Comparison of ENCODE assay signal across 11 mouse cellular contexts in the genomic region with DNA sequence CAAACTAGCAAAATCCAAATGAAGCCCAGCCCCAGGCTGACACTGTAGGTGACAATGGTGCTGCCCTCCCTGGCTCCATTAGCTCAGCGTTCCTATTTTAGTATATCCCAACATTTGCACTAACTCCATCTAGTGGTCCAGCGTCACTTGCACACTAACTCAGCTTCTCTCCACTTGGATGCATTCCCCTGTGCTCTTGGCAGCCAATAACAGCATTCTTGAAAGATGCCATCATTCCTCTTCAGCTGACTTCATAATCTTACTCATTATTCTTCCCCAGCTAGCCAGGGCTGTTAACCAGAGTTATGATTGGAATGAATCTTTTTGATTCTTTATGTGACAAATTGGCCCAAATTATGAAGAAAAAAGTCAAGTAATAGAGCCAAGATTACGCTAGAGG. TPM values are rescaled to one million over a fixed set of nuclear protein-coding genes. Genes with fewer than 3 reads are reported as not detected.
DNase-seq lines count a peak whose midpoint lies in the region; ATAC-seq and TF ChIP-seq lines count a peak whose summit lies in the region.
"Had no signal": no experiment of that assay in that cellular context is flagged by ENCODE, and none has a peak within 500 bp of the region (broad histone marks: within the 10 kb centered on the region; RNA-seq: fewer than 3 reads in every experiment).

No protein-coding gene starts in this region.

- no peaks in the 10 kb centered on the region; the same call in 1 of the 2 replicates for H3K9me3 ChIP-seq in heart, postnatal 0 days (replicated peaks; ENCODE audit: control insufficient read depth, low read length)
- H3K9me3 ChIP-seq in hindbrain, embryonic 12.5 days (replicated peaks): no peaks in the 10 kb centered on the region
- H3K9me3 ChIP-seq: hindbrain, embryonic 15.5 days; neural tube, embryonic 13.5 days had no signal

- TF ChIP-seq POLR2A in kidney, adult 2 months (IDR thresholded peaks at IDR 0.05; ENCODE audit: low read depth, low read length): no peak
- no peak for TF ChIP-seq POLR2A in embryonic fibroblast, embryonic 13.5 days (IDR thresholded peaks at IDR 0.05; ENCODE audit: low read depth, low read length)

- TF ChIP-seq CTCF in kidney, adult 2 months (conservative IDR thresholded peaks at IDR 0.05; ENCODE audit: insufficient read depth, insufficient read length, low read depth, low read length): no peak
- no peak for TF ChIP-seq CTCF in embryonic fibroblast, embryonic 13.5 days (IDR thresholded peaks at IDR 0.05; ENCODE audit: borderline replicate concordance, insufficient read depth, low read length)
- TF ChIP-seq CTCF in heart, postnatal 0 days (IDR thresholded peaks at IDR 0.05; ENCODE audit: low read depth): peak; percentile 39

- no peak overlapping the region for H3K4me2 ChIP-seq in heart, postnatal 0 days (ENCODE audit: low read depth, low read length)
- no peak overlapping the region for H3K4me2 ChIP-seq in hindbrain, embryonic 12.5 days (replicated peaks)
- H3K4me2 ChIP-seq: hindbrain, embryonic 15.5 days; neural tube, embryonic 13.5 days had no signal

- ATAC-seq in heart, postnatal 0 days (ENCODE audit: insufficient read depth, low read depth): peak; percentile 79
- no peak for ATAC-seq in hindbrain, embryonic 12.5 days (ENCODE audit: low FRiP score)

- H3K27me3 ChIP-seq in kidney, adult 2 months (replicated peaks; ENCODE audit: control insufficient read depth, insufficient read depth, low read length): no peaks in the 10 kb centered on the region
- H3K27me3 ChIP-seq in heart, postnatal 0 days (ENCODE audit: control insufficient read depth, insufficient read depth, low read length): no peaks in the 10 kb centered on the region
- no peaks in the 10 kb centered on the region for H3K27me3 ChIP-seq in hindbrain, embryonic 12.5 days
- H3K27me3 ChIP-seq: hindbrain, embryonic 15.5 days; neural tube, embryonic 13.5 days had no signal

- 71% methylated on average over 3 of the region's 3 CpGs for WGBS in kidney, adult 2 months
- 47% methylated on average over 3 of the region's 3 CpGs for WGBS in heart, postnatal 0 days
- 88% methylated on average over 3 of the region's 3 CpGs for WGBS in hindbrain, embryonic 12.5 days

- DNase-seq in kidney, adult 2 months: peak; percentile 31
- DNase-seq in kidney, adult 18-20 months: no peak
- peak; percentile 85 for DNase-seq in heart, postnatal 0 days (ENCODE audit: low spot score)
- peak; percentile 69 for DNase-seq in lung, postnatal 10 days
- DNase-seq in frontal cortex, adult 2 months (ENCODE audit: extremely low spot score in 1 of 2, low spot score in 1 of 2): no peak
- DNase-seq: cerebellum, adult 18-20 months; thymus, postnatal 14 days had no signal

- H3K4me1 ChIP-seq in kidney, adult 2 months (ENCODE audit: control insufficient read depth, insufficient read depth, low read length): no peaks in the 10 kb centered on the region
- peaks cover 2% of the 10 kb centered on the region; the same call in 1 of the 2 replicates for H3K4me1 ChIP-seq in embryonic fibroblast, embryonic 13.5 days (ENCODE audit: control insufficient read depth, insufficient read depth, low read length)
- peaks cover 12% of the 10 kb centered on the region for H3K4me1 ChIP-seq in heart, postnatal 0 days (ENCODE audit: control insufficient read depth, insufficient read depth)
- no peaks in the 10 kb centered on the region for H3K4me1 ChIP-seq in hindbrain, embryonic 12.5 days
- H3K4me1 ChIP-seq: hindbrain, embryonic 15.5 days; neural tube, embryonic 13.5 days had no signal

- TF ChIP-seq EP300 in heart, postnatal 0 days (IDR thresholded peaks at IDR 0.05; ENCODE audit: low read depth): peak; percentile 57; the same call in 1 of the 2 replicates

- no peak overlapping the region for H3K9ac ChIP-seq in heart, postnatal 0 days (replicated peaks; ENCODE audit: low read depth, low read length)
- H3K9ac ChIP-seq in hindbrain, embryonic 12.5 days: no peak overlapping the region
- H3K9ac ChIP-seq: hindbrain, embryonic 15.5 days; neural tube, embryonic 13.5 days had no signal

- no peak overlapping the region for H3K4me3 ChIP-seq in kidney, adult 2 months (ENCODE audit: insufficient read depth, low read depth, low read length)
- H3K4me3 ChIP-seq in embryonic fibroblast, embryonic 13.5 days (ENCODE audit: insufficient read depth, low read length): no peak overlapping the region
- H3K4me3 ChIP-seq in heart, postnatal 0 days (ENCODE audit: low read depth, low read length): no peak overlapping the region
- H3K4me3 ChIP-seq in hindbrain, embryonic 12.5 days: no peak overlapping the region
- H3K4me3 ChIP-seq: hindbrain, embryonic 15.5 days; neural tube, embryonic 13.5 days had no signal

- H3K36me3 ChIP-seq in kidney, adult 2 months (ENCODE audit: control insufficient read depth, insufficient read depth, low read length): no peaks in the 10 kb centered on the region
- H3K36me3 ChIP-seq in heart, postnatal 0 days (replicated peaks; ENCODE audit: control insufficient read depth, insufficient read depth, low read length): peaks cover 24% of the 10 kb centered on the region
- no peaks in the 10 kb centered on the region for H3K36me3 ChIP-seq in hindbrain, embryonic 12.5 days
- H3K36me3 ChIP-seq: hindbrain, embryonic 15.5 days; neural tube, embryonic 13.5 days had no signal

- H3K27ac ChIP-seq in kidney, adult 2 months (ENCODE audit: insufficient read depth, low read depth, low read length): no peak overlapping the region
- H3K27ac ChIP-seq in embryonic fibroblast, embryonic 13.5 days (ENCODE audit: insufficient read depth, low read length): peak overlapping the region; percentile 70; the same call in 1 of the 2 replicates
- H3K27ac ChIP-seq in heart, postnatal 0 days (ENCODE audit: low read depth): peak overlapping the region; percentile 52
- no peak overlapping the region for H3K27ac ChIP-seq in hindbrain, embryonic 12.5 days
- H3K27ac ChIP-seq: hindbrain, embryonic 15.5 days; neural tube, embryonic 13.5 days had no signal

RNA-seq across cellular contexts. Expression of a gene that starts 40.0 kb away (rescaled TPM):
- polyA plus RNA-seq in kidney, adult 2 months (2012; rRNA removed): 2.6 and 3.6 TPM in 2 replicates
- 4.6 and 6.4 TPM in 2 replicates for polyA plus RNA-seq in embryonic fibroblast, embryonic 13.5 days (2011; ENCODE audit: insufficient read length, low read depth, missing spikeins)
- total RNA-seq in heart, postnatal 0 days (2014; rRNA removed; ENCODE audit: low replicate concordance): 7.0 and 8.3 TPM in 2 replicates
- 39.5 and 43.7 TPM in 2 replicates for polyA plus RNA-seq in heart, postnatal 0 days (2015; fragmentation: Nextera tagmentation; extraction: Ambion mirVana)
- polyA plus RNA-seq in hindbrain, embryonic 12.5 days (2016; fragmentation: Nextera tagmentation; extraction: Ambion mirVana): 27.2 and 29.4 TPM in 2 replicates
- 6.5 and 7.1 TPM in 2 replicates for polyA plus RNA-seq in frontal cortex, adult 2 months (2012; rRNA removed)

RNA-seq across cellular contexts. Expression of a gene that starts 40.2 kb away (rescaled TPM):
- 2.2 and 3.1 TPM in 2 replicates for polyA plus RNA-seq in kidney, adult 2 months (2012; rRNA removed)
- 2.0 and 2.7 TPM in 2 replicates for polyA plus RNA-seq in embryonic fibroblast, embryonic 13.5 days (2011; ENCODE audit: insufficient read length, low read depth, missing spikeins)
- total RNA-seq in heart, postnatal 0 days (2014; rRNA removed; ENCODE audit: low replicate concordance): 2.4 and 7.9 TPM in 2 replicates
- 7.8 and 10.9 TPM in 2 replicates for polyA plus RNA-seq in heart, postnatal 0 days (2015; fragmentation: Nextera tagmentation; extraction: Ambion mirVana)
- polyA plus RNA-seq in hindbrain, embryonic 12.5 days (2016; fragmentation: Nextera tagmentation; extraction: Ambion mirVana): 80.4 and 90.0 TPM in 2 replicates
- polyA plus RNA-seq in frontal cortex, adult 2 months (2012; rRNA removed): 48.6 and 55.4 TPM in 2 replicates

Comparison
In these comparisons a context has a peak if more than half of its experiments do, and no peak if none do; other contexts are left out.
1. DNase-seq: peak in kidney, adult 2 months (single experiment), heart, postnatal 0 days (single experiment) and lung, postnatal 10 days (single experiment); none in kidney, adult 18-20 months (single experiment) and frontal cortex, adult 2 months (0 of 2).
2. H3K27ac ChIP-seq: peak in embryonic fibroblast, embryonic 13.5 days (single experiment) and heart, postnatal 0 days (single experiment); none in kidney, adult 2 months (single experiment) and hindbrain, embryonic 12.5 days (single experiment).